ENCODE assay signal across 9 mouse cellular contexts in genomic region chr15:59954345-59954744, GRCm38 (mm10).
DNase-seq lines count a peak whose midpoint lies in the region; ATAC-seq lines count a peak whose summit lies in the region.
"Had no signal": no experiment of that assay in that cellular context is flagged by ENCODE, and none has a peak within 500 bp of the region (broad histone marks: within the 10 kb centered on the region; RNA-seq: fewer than 3 reads in every experiment).

No protein-coding gene starts in this region.

- no peak for DNase-seq in hindbrain, embryonic 10.5 days (ENCODE audit: low spot score)
- peak; percentile 21 for DNase-seq in cerebellum, adult 11-12 months
- DNase-seq in gastrocnemius, postnatal 4 days (ENCODE audit: low spot score in 2 of 2): peak; percentile 19 to 32
- peak; percentile 66 to 71 for DNase-seq in layer of hippocampus, postnatal 36 days
- DNase-seq in right cerebral cortex, postnatal 14 days: peak; percentile 34
- DNase-seq in liver, embryonic 11.5 days (ENCODE audit: low spot score): no peak

- H3K27me3 ChIP-seq in hindbrain, embryonic 16.5 days (replicated peaks; ENCODE audit: control insufficient read depth, insufficient read depth, low read length): no peaks in the 10 kb centered on the region
- no peaks in the 10 kb centered on the region for H3K27me3 ChIP-seq in hindbrain, embryonic 10.5 days (ENCODE audit: insufficient read depth, poor library complexity, severe bottlenecking)
- no peaks in the 10 kb centered on the region for H3K27me3 ChIP-seq in liver, embryonic 11.5 days (replicated peaks; ENCODE audit: control insufficient read depth, insufficient read depth, low read length)
- H3K27me3 ChIP-seq: neural tube, embryonic 12.5 days had no signal

- no peak overlapping the region for H3K4me3 ChIP-seq in hindbrain, embryonic 16.5 days (ENCODE audit: low read length)
- H3K4me3 ChIP-seq in hindbrain, embryonic 10.5 days: no peak overlapping the region
- H3K4me3 ChIP-seq in liver, embryonic 11.5 days (ENCODE audit: low read depth, low read length): no peak overlapping the region
- H3K4me3 ChIP-seq: neural tube, embryonic 12.5 days had no signal

- no peaks in the 10 kb centered on the region for H3K4me1 ChIP-seq in hindbrain, embryonic 16.5 days (ENCODE audit: control insufficient read depth, insufficient read depth, low read depth, low read length)
- H3K4me1 ChIP-seq in hindbrain, embryonic 10.5 days (replicated peaks): no peaks in the 10 kb centered on the region
- H3K4me1 ChIP-seq in liver, embryonic 11.5 days (replicated peaks; ENCODE audit: control insufficient read depth, insufficient read depth, low read length): no peaks in the 10 kb centered on the region
- H3K4me1 ChIP-seq: neural tube, embryonic 12.5 days had no signal

- no peaks in the 10 kb centered on the region for H3K9me3 ChIP-seq in hindbrain, embryonic 16.5 days (ENCODE audit: control insufficient read depth, low read length)
- no peaks in the 10 kb centered on the region for H3K9me3 ChIP-seq in hindbrain, embryonic 10.5 days
- H3K9me3 ChIP-seq in liver, embryonic 11.5 days (ENCODE audit: control insufficient read depth, low read length): no peaks in the 10 kb centered on the region
- H3K9me3 ChIP-seq: neural tube, embryonic 12.5 days had no signal

- H3K27ac ChIP-seq in hindbrain, embryonic 16.5 days (ENCODE audit: low read depth, low read length): no peak overlapping the region
- no peak overlapping the region for H3K27ac ChIP-seq in hindbrain, embryonic 10.5 days
- H3K27ac ChIP-seq in liver, embryonic 11.5 days (ENCODE audit: low read depth, low read length): no peak overlapping the region
- H3K27ac ChIP-seq: neural tube, embryonic 12.5 days had no signal

- 75% methylated on average over 3 of the region's 3 CpGs for WGBS in hindbrain, embryonic 16.5 days
- WGBS in hindbrain, embryonic 10.5 days: 81% methylated on average over 3 of the region's 3 CpGs
- WGBS in liver, embryonic 11.5 days: 86% methylated on average over 3 of the region's 3 CpGs

- H3K36me3 ChIP-seq in hindbrain, embryonic 16.5 days (ENCODE audit: control insufficient read depth, insufficient read depth, low read length): no peaks in the 10 kb centered on the region
- no peaks in the 10 kb centered on the region for H3K36me3 ChIP-seq in hindbrain, embryonic 10.5 days
- no peaks in the 10 kb centered on the region for H3K36me3 ChIP-seq in liver, embryonic 11.5 days (ENCODE audit: control insufficient read depth, insufficient read depth, low read length)
- H3K36me3 ChIP-seq: neural tube, embryonic 12.5 days had no signal

- no peak overlapping the region for H3K4me2 ChIP-seq in hindbrain, embryonic 16.5 days (ENCODE audit: low read length)
- no peak overlapping the region for H3K4me2 ChIP-seq in liver, embryonic 11.5 days
- H3K4me2 ChIP-seq: neural tube, embryonic 12.5 days had no signal

- H3K9ac ChIP-seq in hindbrain, embryonic 16.5 days (ENCODE audit: low read depth, low read length): no peak overlapping the region
- no peak overlapping the region for H3K9ac ChIP-seq in liver, embryonic 11.5 days (ENCODE audit: low read depth, low read length)
- H3K9ac ChIP-seq: neural tube, embryonic 12.5 days had no signal

- ATAC-seq in hindbrain, embryonic 16.5 days: peak; percentile 27; the same call in 1 of the 2 replicates
- ATAC-seq in megakaryocyte, adult 5-6 weeks (ENCODE audit: poor library complexity, severe bottlenecking): no peak
- ATAC-seq in liver, embryonic 11.5 days (replicated peaks; ENCODE audit: low FRiP score): no peak

Comparison
In these comparisons a context has a peak if more than half of its experiments do, and no peak if none do; other contexts are left out.
1. DNase-seq: peak in cerebellum, adult 11-12 months (single experiment), gastrocnemius, postnatal 4 days (2 of 2), layer of hippocampus, postnatal 36 days (2 of 2) and right cerebral cortex, postnatal 14 days (single experiment); none in hindbrain, embryonic 10.5 days (single experiment) and liver, embryonic 11.5 days (single experiment).